Mouse (Mus musculus) pancreas, adult 10 weeks (tissue): ENCODE data around the gene Usp12. TPM values are rescaled to one million over a fixed set of nuclear protein-coding genes. Genes with fewer than 3 reads are reported as not detected.

Experiments
- polyA plus RNA-seq: library from polyadenylated mRNA; stranded (reverse); fragments of 350-450 nt; fragmentation: Illumina TruSeq; extraction: RNeasy Lipid Tissue Mini Kit (QIAGEN cat#74804); gene quantifications from one replicate; pipeline ENCODE4 v1.2.3, GENCODE M21; 2015; ENCODE audit warnings: low read depth, low replicate concordance; ENCODE audit not compliant: insufficient read depth

Gene Usp12
- polyA plus RNA-seq, result 6.5 TPM

GRCm38 (mm10) chr5:146794853-146795252 is at the start of gene Usp12:
TSS of gene Usp12 (minus strand) at chr5:146795006.

GRCm38 (mm10) chr5:146832769-146833448 is 38.1 kb upstream of the Usp12 start, which contains the start of gene Rpl21:
TSS of gene Rpl21 (plus strand) at chr5:146832890.

Other genes with a start within 250 kb of the Usp12 start
- gene Gm3415, start 238.9 kb downstream of the Usp12 start, polyA plus RNA-seq, result not detected
- gene Gpr12, start 209.8 kb downstream of the Usp12 start, polyA plus RNA-seq, result not detected
- 240 TPM for gene Rpl21, start 37.9 kb upstream of the Usp12 start, polyA plus RNA-seq
- gene Rasl11a, start 50.1 kb upstream of the Usp12 start, polyA plus RNA-seq, result 4.7 TPM
- gene Gtf3a, start 153.7 kb upstream of the Usp12 start, polyA plus RNA-seq, result 18.3 TPM
- 4.0 TPM for gene Mtif3, start 168.8 kb upstream of the Usp12 start, polyA plus RNA-seq